Mouse (Mus musculus): ENCODE measurements around the gene Mvd.

DNA sequence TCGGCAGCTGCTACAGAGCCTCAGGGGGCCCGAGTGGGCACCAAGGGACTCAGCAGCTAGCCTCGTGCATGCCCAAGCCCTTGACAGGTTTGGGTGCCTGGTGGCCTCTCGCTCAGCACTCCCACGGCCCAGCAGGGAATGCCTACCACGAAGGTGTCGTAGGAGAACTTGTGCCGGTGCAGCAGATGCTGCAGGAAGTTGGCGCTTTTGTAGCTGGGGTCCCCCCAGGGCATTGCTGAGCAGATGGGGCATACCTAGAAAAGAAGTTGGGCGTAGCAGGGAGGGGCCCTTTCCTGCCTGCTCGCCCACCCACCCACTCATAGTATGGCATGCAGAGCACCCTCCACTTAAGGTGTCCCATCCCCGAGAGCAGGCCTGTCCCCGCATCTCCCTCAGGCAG is 24.6 kb upstream of the Mvd start:
- TF ChIP-seq POLR2A (IDR thresholded peaks at IDR 0.05; ENCODE audit: borderline replicate concordance, control insufficient read depth, low read depth, low read length) (0 out of 2 replicates have a peak, but pooled peaks have one; percentile 18), CTCF (IDR thresholded peaks at IDR 0.05; ENCODE audit: control insufficient read depth, insufficient read depth, low read length) (no peak)

Measured in bone marrow, adult 2 months (tissue).